Mouse (Mus musculus) stomach, postnatal 0 days (tissue): ENCODE data around the gene Rnf217. TPM values are rescaled to one million over a fixed set of nuclear protein-coding genes. Genes with fewer than 3 reads are reported as not detected.

Experiments
- ATAC-seq: fragments of 200-750 bp; cut with Nextera tagmentation; 2 replicates; pipeline ENCODE4 v1.8.0; 2017; ENCODE audit not compliant: low FRiP score, low TSS enrichment
- DNase-seq: peaks from one replicate; pipeline ENCODE4 v3.0.0-alpha.2; 2016; ENCODE audit warnings: low spot score
- H3K27ac ChIP-seq: fragments of 300-500 bp; sonication (generic); replicated peaks from 2 replicates; pipeline ENCODE4 v1.5.1; 2014; ENCODE audit warnings: mild to moderate bottlenecking, control low read depth
- H3K27me3 ChIP-seq: fragments of 300-500 bp; sonication (generic); 2 replicates; pipeline ENCODE4 v1.6.1; 2014; ENCODE audit warnings: low read length; ENCODE audit not compliant: control insufficient read depth, insufficient read depth
- H3K36me3 ChIP-seq: fragments of 300-500 bp; sonication (generic); 2 replicates; pipeline ENCODE4 v1.6.1; 2014; ENCODE audit warnings: low read length, mixed read lengths; ENCODE audit not compliant: control insufficient read depth, insufficient read depth
- H3K4me1 ChIP-seq: fragments of 300-500 bp; sonication (generic); replicated peaks from 2 replicates; pipeline ENCODE4 v1.6.1; 2014; ENCODE audit warnings: antibody characterized with exemption; ENCODE audit not compliant: control insufficient read depth, insufficient read depth
- H3K4me2 ChIP-seq: fragments of 300-500 bp; sonication (generic); replicated peaks from 2 replicates; pipeline ENCODE4 v1.6.1; 2014; ENCODE audit warnings: low read depth, mild to moderate bottlenecking, control low read depth, moderate library complexity
- H3K4me3 ChIP-seq: fragments of 300-500 bp; sonication (generic); 2 replicates; pipeline ENCODE4 v1.5.1; 2014; ENCODE audit warnings: low read depth, low read length, control low read depth
- H3K9ac ChIP-seq: fragments of 300-500 bp; sonication (generic); 2 replicates; pipeline ENCODE4 v1.6.1; 2014; ENCODE audit warnings: mild to moderate bottlenecking, low read length, control low read depth, mixed read lengths
- H3K9me3 ChIP-seq: fragments of 300-500 bp; sonication (generic); 2 replicates; pipeline ENCODE4 v1.6.1; 2016; ENCODE audit warnings: low read length; ENCODE audit not compliant: control insufficient read depth
- CTCF ChIP-seq: IDR thresholded peaks from 2 replicates; pipeline ENCODE4 v1.5.1; 2016; ENCODE audit warnings: antibody characterized with exemption, low read depth, mild to moderate bottlenecking, moderate library complexity
- EP300 ChIP-seq: optimal IDR thresholded peaks from 2 replicates; pipeline ENCODE3; 2016; ENCODE audit warnings: antibody characterized with exemption
- WGBS: fragments of 180-500 bp; shearing (Covaris S2); extraction: QIAGEN DNeasy Blood & Tissue Kit; methylation state at CpG from one replicate; pipeline ENCODE4 v1.1.7; 2014; 5-methylcytosine and 5-hydroxymethylcytosine counted together
- polyA plus RNA-seq: library from polyadenylated mRNA; unstranded; fragments of >200 nt; fragmentation: Nextera tagmentation; extraction: Ambion mirVana; gene quantifications from 2 replicates; pipeline ENCODE4 v1.2.1, GENCODE M21; 2015

Gene Rnf217
- polyA plus RNA-seq, 1 experiment from 2014 or later, result 1.1 TPM

GRCm38 (mm10) chr10:31465424-31465823 is 143.6 kb downstream of the Rnf217 start:
- H3K9me3 ChIP-seq, result no peaks in the 10 kb centered on the region
- no peak overlapping the region for H3K4me3 ChIP-seq
- DNase-seq (no peak), ATAC-seq (no peak)
- TF ChIP-seq CTCF, result no peak
- no peak for TF ChIP-seq EP300
- no peaks in the 10 kb centered on the region for H3K4me1 ChIP-seq
- no peak overlapping the region for H3K27ac ChIP-seq
- 65% methylated on average over 4 of the region's 4 CpGs for WGBS
- H3K4me2 ChIP-seq, result no peak overlapping the region
- no peak overlapping the region for H3K9ac ChIP-seq
- no peaks in the 10 kb centered on the region for H3K36me3 ChIP-seq
- H3K27me3 ChIP-seq, result no peaks in the 10 kb centered on the region

DNA sequence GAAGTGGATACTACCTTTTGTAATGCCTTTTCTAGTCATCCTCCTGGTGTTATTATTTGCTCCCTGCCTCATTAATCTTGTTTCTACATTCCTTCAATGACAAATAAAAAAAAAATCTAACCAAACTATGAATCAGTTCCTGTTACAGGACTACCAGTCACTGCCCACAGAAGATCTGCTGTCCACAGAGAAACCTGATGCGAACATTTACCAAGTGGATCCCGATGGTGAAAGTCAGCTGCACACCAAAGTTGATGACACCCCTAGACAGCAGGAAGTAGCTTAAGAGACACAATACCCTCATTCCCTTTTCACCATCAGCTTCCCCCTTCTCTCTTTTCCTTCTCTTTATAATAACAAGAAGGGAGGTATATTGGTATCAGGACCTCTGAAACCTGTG is 145.9 kb downstream of the Rnf217 start:
- Histone ChIP-seq H3K4me3 (no peak overlapping the region), H3K27me3 (no peaks in the 10 kb centered on the region), H3K27ac (no peak overlapping the region), H3K4me1 (no peaks in the 10 kb centered on the region), H3K36me3 (no peaks in the 10 kb centered on the region), H3K9me3 (no peaks in the 10 kb centered on the region), H3K4me2 (no peak overlapping the region), H3K9ac (no peak overlapping the region)
- 98% methylated on average over 2 of the region's 2 CpGs for WGBS
- no peak for DNase-seq
- ATAC-seq, result no peak
- TF ChIP-seq CTCF, result no peak
- no peak for TF ChIP-seq EP300

DNA sequence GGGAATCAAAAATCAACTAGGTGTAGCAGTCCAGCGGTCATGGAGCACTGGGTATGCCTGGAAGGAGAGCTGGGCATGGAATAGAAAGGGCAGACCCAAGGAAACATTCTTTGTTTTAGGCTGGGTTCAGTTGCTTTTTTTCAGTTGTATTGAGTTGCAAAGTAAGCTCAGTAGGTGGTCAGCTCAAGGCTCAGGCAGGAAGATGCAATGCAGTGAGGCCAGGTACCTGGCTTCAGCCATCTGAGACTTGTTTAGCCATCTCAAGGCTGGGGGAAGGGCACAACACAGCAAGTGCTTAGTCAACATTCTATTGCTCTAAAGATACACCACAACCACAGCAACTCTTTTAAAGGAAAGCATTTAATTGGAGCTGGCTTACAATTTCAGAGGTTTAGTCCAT is 152.2 kb downstream of the Rnf217 start:
- Histone ChIP-seq H3K4me1 (no peaks in the 10 kb centered on the region), H3K4me3 (no peak overlapping the region), H3K36me3 (no peaks in the 10 kb centered on the region), H3K4me2 (no peak overlapping the region), H3K27me3 (no peaks in the 10 kb centered on the region), H3K27ac (no peak overlapping the region), H3K9me3 (no peaks in the 10 kb centered on the region), H3K9ac (no peak overlapping the region)
- DNase-seq (no peak), ATAC-seq (no peak)
- WGBS, result 38% methylated on average over 1 of the region's 1 CpGs
- TF ChIP-seq EP300, result no peak
- TF ChIP-seq CTCF, result no peak

- no peak for DNase-seq
- WGBS, result 25% methylated on average over 1 of the region's 1 CpGs
Measured at GRCm38 (mm10) chr10:31447083-31447482, 161.9 kb downstream of the Rnf217 start.

DNA sequence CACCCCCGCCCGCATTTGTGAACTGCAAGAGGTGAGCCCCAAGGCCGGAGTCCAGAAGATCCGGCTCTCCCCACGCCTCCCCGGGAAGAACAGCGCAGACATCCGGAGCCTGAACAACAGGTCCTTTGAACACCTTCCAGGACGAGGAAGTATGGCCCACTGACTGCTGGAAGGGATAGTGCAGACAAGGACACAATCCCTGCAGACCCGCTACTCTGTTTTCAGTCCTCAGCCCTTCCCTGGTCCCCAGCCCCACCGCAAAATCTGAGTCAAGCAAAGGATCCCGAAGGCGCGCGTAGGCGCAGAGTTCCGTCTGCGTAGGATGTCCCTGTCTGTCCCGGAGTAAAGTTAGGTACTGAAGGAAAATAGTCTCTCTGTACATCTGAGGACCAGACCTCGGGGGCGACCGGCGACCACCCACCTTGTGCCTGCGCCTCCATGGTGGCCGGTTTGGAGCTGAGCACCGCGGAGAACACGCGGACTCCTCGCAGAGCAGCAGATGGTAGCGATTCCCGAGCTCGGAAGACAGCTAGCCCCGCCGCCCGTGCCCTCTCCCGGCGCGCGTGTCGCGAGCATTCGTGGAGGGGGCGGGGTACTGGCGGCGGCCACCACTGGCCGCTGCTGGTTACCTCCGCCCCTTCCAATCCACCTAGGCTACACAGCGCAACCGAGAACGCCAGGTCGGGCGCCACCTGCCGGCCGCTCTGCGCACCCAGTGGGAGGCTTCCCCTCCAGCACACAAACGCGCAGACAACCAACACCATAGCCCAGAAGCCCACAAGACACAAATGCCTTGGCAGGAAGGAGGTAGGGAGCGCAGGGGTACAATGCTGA is 163.5 kb downstream of the Rnf217 start, which contains the start of gene Tpd52l1:
TSS of gene Tpd52l1 (minus strand) at position 668 of the 834 bp plus-strand sequence.
- Histone ChIP-seq H3K36me3 (no peaks in the 10 kb centered on the region), H3K9ac (peak within 1 kb of the TSS; percentile 64), H3K9me3 (no peaks in the 10 kb centered on the region), H3K27ac (no peak within 1 kb of the TSS), H3K4me2 (peak within 1 kb of the TSS; percentile 79), H3K4me1 (no peaks in the 10 kb centered on the region), H3K4me3 (peak within 1 kb of the TSS; percentile 51), H3K27me3 (no peaks in the 10 kb centered on the region)
- WGBS, result 1% methylated on average over 59 of the region's 59 CpGs
- ATAC-seq (peak; percentile 99), DNase-seq (peak; percentile 91)
- TF ChIP-seq CTCF (peak; percentile 97), EP300 (no peak)

More at GRCm38 (mm10) chr10:31447083-31447482, 161.9 kb downstream of the Rnf217 start:
- H3K27me3 ChIP-seq, result no peaks in the 10 kb centered on the region
- no peak overlapping the region for H3K4me3 ChIP-seq
- no peak overlapping the region for H3K9ac ChIP-seq
- H3K27ac ChIP-seq, result no peak overlapping the region
- H3K9me3 ChIP-seq, result no peaks in the 10 kb centered on the region
- H3K4me1 ChIP-seq, result no peaks in the 10 kb centered on the region
- no peak overlapping the region for H3K4me2 ChIP-seq
- no peaks in the 10 kb centered on the region for H3K36me3 ChIP-seq
- ATAC-seq, result no peak
- TF ChIP-seq CTCF (no peak), EP300 (no peak)

DNA sequence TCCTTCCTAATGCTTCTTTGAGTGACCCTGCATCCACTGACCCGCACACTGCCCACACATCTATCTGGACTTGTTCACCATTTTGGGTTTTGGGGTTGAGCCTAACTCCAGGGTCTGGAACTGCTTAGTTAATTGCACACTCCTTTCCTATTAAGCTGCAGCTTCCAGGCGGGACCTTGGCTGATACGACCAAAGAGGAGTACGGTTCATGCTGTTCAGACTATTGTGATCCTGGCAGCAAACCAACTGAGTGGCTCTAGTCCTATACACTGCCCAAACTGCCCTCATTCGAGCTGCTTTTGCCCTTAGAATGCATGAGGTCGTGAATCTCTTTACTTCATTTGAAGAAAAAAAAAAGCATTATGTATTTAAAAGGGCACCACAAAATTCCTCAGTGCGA is 164.8 kb downstream of the Rnf217 start:
- H3K4me2 ChIP-seq, result no peak overlapping the region
- no peaks in the 10 kb centered on the region for H3K9me3 ChIP-seq
- H3K4me1 ChIP-seq, result no peaks in the 10 kb centered on the region
- H3K4me3 ChIP-seq, result no peak overlapping the region
- ATAC-seq, result no peak
- H3K36me3 ChIP-seq, result no peaks in the 10 kb centered on the region
- H3K27ac ChIP-seq, result no peak overlapping the region
- DNase-seq, result no peak
- TF ChIP-seq CTCF, result no peak
- TF ChIP-seq EP300, result no peak
- H3K9ac ChIP-seq, result no peak overlapping the region
- WGBS, result 69% methylated on average over 7 of the region's 7 CpGs
- H3K27me3 ChIP-seq, result no peaks in the 10 kb centered on the region

Other genes starting within 250 kb of the Rnf217 start
- 22.1 and 24.3 TPM in 2 replicates for gene Tpd52l1, start 163.2 kb downstream of the Rnf217 start, polyA plus RNA-seq